Mouse (Mus musculus): Measurements from ENCODE around the gene Lrp8. TPM values are rescaled to one million over a fixed set of nuclear protein-coding genes. Genes with fewer than 3 reads are reported as not detected.

Gene Lrp8
- polyA plus RNA-seq, 1 experiment from 2014 or later: 53.9 TPM

GRCm38 (mm10) chr4:107853333-107853732 lies 51.3 kb downstream of the Lrp8 start:
- Histone ChIP-seq H3K9me3 (no peaks in the 10 kb centered on the region), H3K27ac (no peak overlapping the region), H3K9ac (no peak overlapping the region), H3K36me3 (peaks cover 89% of the 10 kb centered on the region), H3K4me1 (no peaks in the 10 kb centered on the region), H3K4me2 (replicated peaks) (no peak overlapping the region), H3K27me3 (replicated peaks) (no peaks in the 10 kb centered on the region), H3K4me3 (no peak overlapping the region)
- 97% methylated on average over 8 of the region's 8 CpGs for WGBS
- ATAC-seq (ENCODE audit: low FRiP score, low read depth): no peak

- H3K36me3 ChIP-seq: peaks cover 89% of the 10 kb centered on the region
- WGBS: 92% methylated on average over 7 of the region's 7 CpGs
- no peak for ATAC-seq (ENCODE audit: low FRiP score, low read depth)
- H3K27ac ChIP-seq: no peak overlapping the region
- no peaks in the 10 kb centered on the region for H3K27me3 ChIP-seq (replicated peaks)
- H3K9me3 ChIP-seq: no peaks in the 10 kb centered on the region
- H3K4me2 ChIP-seq (replicated peaks): no peak overlapping the region
- H3K9ac ChIP-seq: no peak overlapping the region
- H3K4me3 ChIP-seq: no peak overlapping the region
- H3K4me1 ChIP-seq: no peaks in the 10 kb centered on the region
Measured at GRCm38 (mm10) chr4:107853836-107854235, 51.8 kb downstream of the Lrp8 start.

GRCm38 (mm10) chr4:107856958-107857686 lies 55.1 kb downstream of the Lrp8 start:
- H3K4me3 ChIP-seq: no peak overlapping the region
- no peaks in the 10 kb centered on the region for H3K9me3 ChIP-seq
- WGBS: 81% methylated on average over 11 of the region's 11 CpGs
- no peak for ATAC-seq (ENCODE audit: low FRiP score, low read depth)
- no peak overlapping the region for H3K4me2 ChIP-seq (replicated peaks)
- no peak overlapping the region for H3K9ac ChIP-seq
- H3K36me3 ChIP-seq: peaks cover 98% of the 10 kb centered on the region
- H3K4me1 ChIP-seq: no peaks in the 10 kb centered on the region
- H3K27ac ChIP-seq: no peak overlapping the region
- H3K27me3 ChIP-seq (replicated peaks): no peaks in the 10 kb centered on the region

- no peak for ATAC-seq (ENCODE audit: low FRiP score, low read depth)
- Histone ChIP-seq H3K4me3 (no peak overlapping the region), H3K9ac (no peak overlapping the region), H3K4me2 (replicated peaks) (no peak overlapping the region), H3K36me3 (peaks cover 94% of the 10 kb centered on the region), H3K9me3 (no peaks in the 10 kb centered on the region), H3K27ac (no peak overlapping the region), H3K27me3 (replicated peaks) (no peaks in the 10 kb centered on the region), H3K4me1 (no peaks in the 10 kb centered on the region)
- WGBS: 88% methylated on average over 7 of the region's 7 CpGs
Measured at GRCm38 (mm10) chr4:107858995-107859394, 56.9 kb downstream of the Lrp8 start.

- 95% methylated on average over 4 of the region's 4 CpGs for WGBS
Measured at GRCm38 (mm10) chr4:107864866-107865265, 62.8 kb downstream of the Lrp8 start.

GRCm38 (mm10) chr4:107879254-107880050 lies 77.4 kb downstream of the Lrp8 start, which contains the start of gene Magoh:
TSS of gene Magoh (plus strand) at chr4:107879755.
- Histone ChIP-seq H3K9ac (peak within 1 kb of the TSS; percentile 80), H3K36me3 (peaks cover 32% of the 10 kb centered on the region), H3K9me3 (no peaks in the 10 kb centered on the region), H3K27me3 (replicated peaks) (no peaks in the 10 kb centered on the region), H3K4me1 (peaks cover 15% of the 10 kb centered on the region), H3K27ac (no peak within 1 kb of the TSS), H3K4me2 (replicated peaks) (peak within 1 kb of the TSS; percentile 81), H3K4me3 (peak within 1 kb of the TSS; percentile 81)
- whole genome bisulfite sequencing: 3% methylated on average over 48 of the region's 48 CpGs
- peak; percentile 96 for ATAC-seq (ENCODE audit: low FRiP score, low read depth)

More at GRCm38 (mm10) chr4:107864866-107865265, 62.8 kb downstream of the Lrp8 start:
- ATAC-seq (ENCODE audit: low FRiP score, low read depth): no peak
- Histone ChIP-seq H3K4me3 (no peak overlapping the region), H3K27me3 (replicated peaks) (no peaks in the 10 kb centered on the region), H3K4me1 (no peaks in the 10 kb centered on the region), H3K36me3 (peaks cover 68% of the 10 kb centered on the region), H3K9ac (no peak overlapping the region), H3K9me3 (no peaks in the 10 kb centered on the region), H3K27ac (no peak overlapping the region), H3K4me2 (replicated peaks) (no peak overlapping the region)

- no peaks in the 10 kb centered on the region for H3K27me3 ChIP-seq (replicated peaks)
- peaks cover 15% of the 10 kb centered on the region for H3K4me1 ChIP-seq
- ATAC-seq (ENCODE audit: low FRiP score, low read depth): no peak
- no peak overlapping the region for H3K4me3 ChIP-seq
- no peaks in the 10 kb centered on the region for H3K9me3 ChIP-seq
- 95% methylated on average over 1 of the region's 1 CpGs for WGBS
- no peak overlapping the region for H3K4me2 ChIP-seq (replicated peaks)
- H3K9ac ChIP-seq: no peak overlapping the region
- H3K36me3 ChIP-seq: peaks cover 50% of the 10 kb centered on the region
- H3K27ac ChIP-seq: no peak overlapping the region
Measured at GRCm38 (mm10) chr4:107881631-107882030, 79.6 kb downstream of the Lrp8 start.

GRCm38 (mm10) chr4:107886371-107886770 lies 84.3 kb downstream of the Lrp8 start:
- H3K27ac ChIP-seq: no peak overlapping the region
- peaks cover 55% of the 10 kb centered on the region for H3K36me3 ChIP-seq
- peaks cover 10% of the 10 kb centered on the region for H3K4me1 ChIP-seq
- H3K4me2 ChIP-seq (replicated peaks): no peak overlapping the region
- WGBS: 83% methylated on average over 7 of the region's 7 CpGs
- no peak overlapping the region for H3K4me3 ChIP-seq
- no peaks in the 10 kb centered on the region for H3K27me3 ChIP-seq (replicated peaks)
- ATAC-seq (ENCODE audit: low FRiP score, low read depth): no peak
- no peak overlapping the region for H3K9ac ChIP-seq
- H3K9me3 ChIP-seq: no peaks in the 10 kb centered on the region

GRCm38 (mm10) chr4:107889385-107889730 lies 87.3 kb downstream of the Lrp8 start:
- H3K4me3 ChIP-seq: peak overlapping the region; percentile 54
- no peaks in the 10 kb centered on the region for H3K27me3 ChIP-seq (replicated peaks)
- under 1% methylated on average over 12 of the region's 12 CpGs for WGBS
- peak overlapping the region; percentile 80 for H3K4me2 ChIP-seq (replicated peaks)
- peaks cover 44% of the 10 kb centered on the region for H3K36me3 ChIP-seq
- ATAC-seq (ENCODE audit: low FRiP score, low read depth): peak; percentile 43
- no peaks in the 10 kb centered on the region for H3K9me3 ChIP-seq
- H3K9ac ChIP-seq: peak overlapping the region; percentile 62
- H3K27ac ChIP-seq: peak overlapping the region; percentile 2; the same call in 1 of the 2 replicates
- H3K4me1 ChIP-seq: peaks cover 10% of the 10 kb centered on the region

GRCm38 (mm10) chr4:107889731-107890432 lies 87.8 kb downstream of the Lrp8 start, which contains the start of gene 0610037L13Rik:
TSS of gene 0610037L13Rik (plus strand) at chr4:107889813.
- WGBS: under 1% methylated on average over 48 of the region's 48 CpGs
- Histone ChIP-seq H3K9ac (peak within 1 kb of the TSS; percentile 62), H3K27me3 (replicated peaks) (no peaks in the 10 kb centered on the region), H3K36me3 (peaks cover 45% of the 10 kb centered on the region), H3K4me2 (replicated peaks) (peak within 1 kb of the TSS; percentile 80), H3K4me3 (peak within 1 kb of the TSS; percentile 54), H3K9me3 (no peaks in the 10 kb centered on the region), H3K27ac (peak within 1 kb of the TSS; percentile 62), H3K4me1 (peaks cover 10% of the 10 kb centered on the region)
- peak; percentile 91 for ATAC-seq (ENCODE audit: low FRiP score, low read depth)

GRCm38 (mm10) chr4:107892663-107893062 lies 90.6 kb downstream of the Lrp8 start:
- H3K9ac ChIP-seq: no peak overlapping the region
- H3K4me3 ChIP-seq: no peak overlapping the region
- H3K4me2 ChIP-seq (replicated peaks): no peak overlapping the region
- H3K9me3 ChIP-seq: no peaks in the 10 kb centered on the region
- no peak overlapping the region for H3K27ac ChIP-seq
- whole genome bisulfite sequencing: 82% methylated on average over 2 of the region's 2 CpGs
- H3K27me3 ChIP-seq (replicated peaks): no peaks in the 10 kb centered on the region
- H3K36me3 ChIP-seq: peaks cover 45% of the 10 kb centered on the region
- no peak for ATAC-seq (ENCODE audit: low FRiP score, low read depth)
- peaks cover 10% of the 10 kb centered on the region for H3K4me1 ChIP-seq

Data from neural tube, embryonic 12.5 days (tissue).